ENCODE assay signal across 28 mouse cellular contexts in genomic region chr12:91742916-91743315, GRCm38 (mm10). TPM values are rescaled to one million over a fixed set of nuclear protein-coding genes. Genes with fewer than 3 reads are reported as not detected.
DNase-seq lines count a peak whose midpoint lies in the region; ATAC-seq lines count a peak whose summit lies in the region.
"Had no signal": no experiment of that assay in that cellular context is flagged by ENCODE, and none has a peak within 500 bp of the region (broad histone marks: within the 10 kb centered on the region; RNA-seq: fewer than 3 reads in every experiment).

No protein-coding gene starts in this region.

- H3K36me3 ChIP-seq in heart, embryonic 12.5 days, result no peaks in the 10 kb centered on the region
- H3K36me3 ChIP-seq in megakaryocyte, embryonic 14.5 days (replicated peaks; ENCODE audit: low read length), result peaks cover 72% of the 10 kb centered on the region
- peaks cover 53% of the 10 kb centered on the region for H3K36me3 ChIP-seq in liver, embryonic 13.5 days
- H3K36me3 ChIP-seq: embryonic facial prominence, embryonic 13.5 days; heart, embryonic 10.5 days; heart, embryonic 15.5 days; hindbrain, embryonic 12.5 days; hindbrain, embryonic 15.5 days had no signal

- ATAC-seq in heart, embryonic 12.5 days (ENCODE audit: insufficient number of reproducible peaks, low FRiP score), result no peak
- no peak for ATAC-seq in megakaryocyte, adult 5-6 weeks (ENCODE audit: poor library complexity, severe bottlenecking)
- no peak for ATAC-seq in liver, embryonic 13.5 days (ENCODE audit: low read depth)
- ATAC-seq: CD4-positive, CD25-positive, alpha-beta regulatory T cell, adult 4 months; forebrain, embryonic 14.5 days; forebrain, postnatal 0 days had no signal

- no peaks in the 10 kb centered on the region for H3K27me3 ChIP-seq in heart, embryonic 12.5 days (replicated peaks)
- H3K27me3 ChIP-seq in megakaryocyte, embryonic 14.5 days (replicated peaks), result no peaks in the 10 kb centered on the region
- H3K27me3 ChIP-seq in liver, embryonic 13.5 days, result no peaks in the 10 kb centered on the region
- H3K27me3 ChIP-seq: embryonic facial prominence, embryonic 13.5 days; heart, embryonic 15.5 days; hindbrain, embryonic 12.5 days; hindbrain, embryonic 15.5 days had no signal

- intact Hi-C loops in heart, postnatal 25 days (cut with DNase I), result no loop called here

- no peak overlapping the region for H3K27ac ChIP-seq in heart, embryonic 12.5 days (ENCODE audit: poor library complexity, severe bottlenecking)
- peak overlapping the region; percentile 50; the same call in 1 of the 2 replicates for H3K27ac ChIP-seq in liver, embryonic 13.5 days
- H3K27ac ChIP-seq: embryonic facial prominence, embryonic 10.5 days; embryonic facial prominence, embryonic 13.5 days; gastrocnemius, adult 2 months; heart, embryonic 10.5 days; heart, embryonic 15.5 days; hindbrain, embryonic 12.5 days; hindbrain, embryonic 15.5 days had no signal

- H3K9ac ChIP-seq in heart, embryonic 12.5 days, result no peak overlapping the region
- H3K9ac ChIP-seq in liver, embryonic 13.5 days, result peak overlapping the region; percentile 5
- H3K9ac ChIP-seq: embryonic facial prominence, embryonic 13.5 days; forebrain, postnatal 0 days; heart, embryonic 15.5 days; hindbrain, embryonic 12.5 days; hindbrain, embryonic 15.5 days had no signal

- 0 out of 2 replicates have a peak overlapping the region, but pooled peaks have one; percentile 31 for H3K4me2 ChIP-seq in heart, embryonic 12.5 days
- H3K4me2 ChIP-seq in liver, embryonic 13.5 days, result peak overlapping the region; percentile 73
- H3K4me2 ChIP-seq: embryonic facial prominence, embryonic 13.5 days; heart, embryonic 15.5 days; hindbrain, embryonic 12.5 days; hindbrain, embryonic 15.5 days had no signal

- H3K4me3 ChIP-seq in heart, embryonic 12.5 days, result no peak overlapping the region
- H3K4me3 ChIP-seq in megakaryocyte, embryonic 14.5 days (replicated peaks), result peak overlapping the region; percentile 90
- peak overlapping the region; percentile 67 for H3K4me3 ChIP-seq in liver, embryonic 13.5 days (replicated peaks)
- H3K4me3 ChIP-seq: embryonic facial prominence, embryonic 10.5 days; embryonic facial prominence, embryonic 13.5 days; gastrocnemius, adult 2 months; heart, embryonic 10.5 days; heart, embryonic 15.5 days; hindbrain, embryonic 12.5 days; hindbrain, embryonic 15.5 days had no signal

- H3K9me3 ChIP-seq in heart, embryonic 12.5 days (replicated peaks), result no peaks in the 10 kb centered on the region
- no peaks in the 10 kb centered on the region for H3K9me3 ChIP-seq in megakaryocyte, embryonic 14.5 days
- H3K9me3 ChIP-seq in liver, embryonic 13.5 days (replicated peaks), result no peaks in the 10 kb centered on the region
- H3K9me3 ChIP-seq: embryonic facial prominence, embryonic 10.5 days; embryonic facial prominence, embryonic 13.5 days; heart, embryonic 10.5 days; heart, embryonic 15.5 days; hindbrain, embryonic 12.5 days; hindbrain, embryonic 15.5 days had no signal

- H3K4me1 ChIP-seq in heart, embryonic 12.5 days (replicated peaks), result peaks cover 11% of the 10 kb centered on the region
- peaks cover 92% of the 10 kb centered on the region for H3K4me1 ChIP-seq in megakaryocyte, embryonic 14.5 days
- peaks cover 66% of the 10 kb centered on the region for H3K4me1 ChIP-seq in liver, embryonic 13.5 days (replicated peaks)

- WGBS in heart, embryonic 12.5 days, result 81% methylated on average over 7 of the region's 7 CpGs
- WGBS in liver, embryonic 13.5 days (ENCODE audit: insufficient replicate concordance), result 53% methylated on average over 7 of the region's 7 CpGs

- no peak for DNase-seq in heart, postnatal 25 days (ENCODE audit: low spot score)
- no peak for DNase-seq in liver, embryonic 13.5 days
- DNase-seq in cerebellum, postnatal 25 days, result no peak
- no peak for DNase-seq in thymus, postnatal 0 days (ENCODE audit: low spot score)
- DNase-seq: adrenal gland, adult 2 months; adrenal gland, postnatal 14 days; cerebellum, adult 11 months; cerebellum, adult 2 months; cerebellum, adult 9-11 months; cerebellum, postnatal 36 days; embryo, embryonic 11 days; forebrain, postnatal 0 days; gastrocnemius, adult 2 months; gastrocnemius, postnatal 14 days; heart, adult 18-20 months; heart, postnatal 14 days had no signal

RNA-seq across cellular contexts. Expression of gene Ston2, which starts 45.3 kb away (rescaled TPM):
- polyA plus RNA-seq in heart, embryonic 12.5 days (2016; fragmentation: Nextera tagmentation; extraction: Ambion mirVana), result 4.9 and 7.1 TPM in 2 replicates
- 1 to 10 TPM; 4.0 to 4.5 TPM for total RNA-seq in heart, postnatal 25 days (2021)
- polyA plus RNA-seq in megakaryocyte, embryonic 14.5 days (2012; ENCODE audit: insufficient read depth, low replicate concordance), result 77.2 and 85.3 TPM in 2 replicates
- 3.9 and 6.2 TPM in 2 replicates for total RNA-seq in megakaryocyte, adult 5-6 weeks (2015)
- 2.5 and 4.6 TPM in 2 replicates for total RNA-seq in megakaryocyte, adult 5-6 weeks (2017)
- polyA plus RNA-seq in liver, embryonic 13.5 days (2015; fragmentation: Nextera tagmentation; extraction: Ambion mirVana), result 25.0 and 25.2 TPM in 2 replicates
- polyA plus RNA-seq in thymus, postnatal 0 days (2015; fragmentation: Nextera tagmentation; extraction: Ambion mirVana), result 7.6 and 7.9 TPM in 2 replicates
- total RNA-seq: MEL had no signal
